Mouse (Mus musculus): ENCODE measurements around the gene Ube2e3.

Gene Ube2e3

DNA sequence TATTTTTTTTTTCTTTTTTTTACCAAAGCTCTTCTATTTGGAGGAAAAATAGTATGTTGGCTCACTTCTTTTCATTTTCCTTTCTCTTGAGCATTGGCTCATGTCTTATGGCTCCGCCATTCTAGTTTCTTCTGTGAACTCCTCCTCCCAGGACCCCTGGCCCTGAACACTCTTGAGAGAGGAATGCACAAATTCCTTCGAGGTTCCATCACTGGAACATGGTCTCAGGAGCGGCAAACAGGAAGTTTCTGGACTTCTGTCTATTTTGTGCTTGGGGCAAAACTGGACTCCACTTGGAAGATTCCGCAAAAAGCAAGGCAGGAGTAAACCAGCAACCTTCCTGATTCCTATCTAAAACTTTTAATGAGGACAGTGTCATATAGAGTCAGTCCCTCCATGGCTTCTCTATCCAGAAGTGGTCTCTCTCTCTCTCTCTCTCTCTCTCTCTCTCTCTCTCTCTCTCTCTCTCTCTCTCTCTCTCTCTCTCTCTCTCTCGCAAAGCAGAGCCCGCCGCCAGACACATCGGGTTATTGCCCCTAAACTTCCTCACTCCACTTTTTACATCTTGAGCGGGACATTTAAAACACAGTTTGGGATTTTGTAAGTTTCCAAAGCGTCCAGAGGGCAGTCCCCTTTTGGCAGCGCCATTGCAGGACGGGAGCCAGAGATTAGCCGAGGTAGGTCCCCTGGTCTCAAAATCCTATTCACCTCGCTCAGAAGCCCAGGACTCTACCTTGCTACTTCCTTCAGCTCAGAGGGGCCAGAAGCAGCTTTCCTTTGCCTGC is at the start of gene Ube2e3:
Gene Ube2e3, plus strand, starts transcription at position 399 of the 785 bp plus-strand sequence.
- no peak for DNase-seq

- DNase-seq: no peak
Observed at GRCm38 (mm10) chr2:78829887-78830286, 38.0 kb upstream of the Ube2e3 start.

DNA sequence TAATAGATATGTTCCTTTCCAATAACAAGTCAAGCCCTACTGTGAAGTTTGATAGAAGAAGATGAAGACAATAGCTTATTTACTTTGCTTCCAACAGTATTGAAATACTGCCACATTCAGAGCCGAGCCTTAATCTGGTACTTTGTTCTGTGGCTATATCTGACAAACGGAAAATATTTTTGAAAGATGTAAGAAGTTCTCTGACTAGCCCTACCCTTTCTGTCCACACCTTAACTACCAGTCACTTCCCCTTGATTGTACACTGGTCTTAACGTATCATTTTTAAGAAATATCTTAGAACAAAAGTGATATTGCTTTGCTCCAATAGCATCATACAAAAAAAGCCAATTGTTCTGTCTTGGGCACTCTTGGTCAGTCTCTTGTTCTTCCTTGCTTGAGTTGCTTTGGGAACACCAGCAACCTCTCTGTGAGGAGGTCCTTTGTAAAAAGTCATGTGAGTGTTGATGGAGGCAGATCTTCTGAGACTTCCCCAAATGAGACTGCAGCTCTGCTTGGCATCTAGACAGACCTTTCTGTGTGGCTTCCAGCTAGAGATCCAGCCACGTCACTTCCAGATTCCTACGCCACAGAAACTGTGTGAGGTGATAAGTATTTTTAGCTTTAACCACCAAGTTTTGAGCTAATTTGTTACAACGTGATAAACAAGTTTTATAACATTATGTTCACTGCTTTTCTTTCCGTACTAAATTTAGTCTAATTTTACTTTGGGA is 26.3 kb upstream of the Ube2e3 start:
- no peak for DNase-seq

DNA sequence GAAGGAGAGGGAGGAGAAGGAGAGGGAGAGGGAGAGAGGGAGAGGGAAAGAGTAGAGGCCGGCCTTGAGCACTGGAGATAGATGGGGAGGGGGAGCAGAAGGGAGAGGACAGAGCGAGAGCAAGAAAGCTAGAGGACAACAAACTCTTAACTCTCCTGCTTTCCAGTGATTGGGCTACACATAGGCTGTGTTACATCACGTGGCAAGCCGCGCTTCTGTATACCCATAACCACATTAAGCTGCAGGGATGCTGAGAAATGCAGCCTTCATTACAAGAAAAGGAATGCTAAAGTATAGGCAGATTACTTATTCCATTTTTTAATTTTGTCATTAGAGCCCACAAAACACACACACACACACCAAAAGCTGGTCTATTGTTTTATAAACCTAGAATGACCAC is 23.6 kb upstream of the Ube2e3 start:
- no peak for DNase-seq

- DNase-seq: no peak
Observed at GRCm38 (mm10) chr2:78845274-78845673, 22.6 kb upstream of the Ube2e3 start.

DNA sequence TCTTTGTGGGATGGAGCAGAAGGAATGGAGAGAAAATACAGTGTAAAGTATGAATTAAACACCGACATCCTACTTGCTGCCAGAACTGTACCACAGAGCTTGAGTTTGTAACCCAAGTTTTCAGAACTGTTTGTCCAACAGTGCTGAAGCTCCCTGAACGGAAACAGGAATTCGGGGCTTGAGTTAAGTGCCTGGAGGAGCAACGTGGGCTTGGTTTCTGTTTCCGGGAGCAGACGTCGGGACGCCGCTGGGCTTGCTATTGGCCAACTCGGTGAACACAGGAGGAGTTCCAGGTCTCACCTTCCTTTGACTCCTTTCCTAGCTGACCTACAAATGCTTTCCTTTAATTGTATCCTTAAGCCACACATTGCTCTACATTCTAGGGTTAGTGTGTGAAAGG is 22.2 kb upstream of the Ube2e3 start:
- no peak for DNase-seq

DNA sequence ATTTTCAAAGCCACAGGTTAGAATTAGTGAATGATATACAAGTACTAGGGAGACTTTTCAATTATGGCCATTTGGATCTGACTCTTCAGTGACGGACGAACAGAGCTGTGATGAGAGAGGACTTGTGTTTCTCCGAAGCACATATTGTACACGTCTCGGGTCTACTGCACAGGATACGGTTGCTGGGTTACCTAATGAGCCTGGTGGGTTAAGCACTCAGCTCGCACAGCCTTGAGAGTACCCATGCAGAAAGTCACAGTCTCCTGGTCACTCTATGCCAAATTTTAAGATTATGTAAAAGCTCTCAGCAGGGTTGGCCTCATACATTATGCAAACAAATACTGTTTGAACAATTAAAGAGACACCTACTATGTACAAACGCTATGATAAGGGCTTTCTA is 13.6 kb upstream of the Ube2e3 start:
- no peak for DNase-seq

- no peak for DNase-seq
Observed at GRCm38 (mm10) chr2:78858628-78859027, 9.3 kb upstream of the Ube2e3 start.

GRCm38 (mm10) chr2:78859266-78860087 is 8.4 kb upstream of the Ube2e3 start:
- no peak for DNase-seq

- DNase-seq: no peak
Observed at GRCm38 (mm10) chr2:78860088-78860372, 7.9 kb upstream of the Ube2e3 start.

DNA sequence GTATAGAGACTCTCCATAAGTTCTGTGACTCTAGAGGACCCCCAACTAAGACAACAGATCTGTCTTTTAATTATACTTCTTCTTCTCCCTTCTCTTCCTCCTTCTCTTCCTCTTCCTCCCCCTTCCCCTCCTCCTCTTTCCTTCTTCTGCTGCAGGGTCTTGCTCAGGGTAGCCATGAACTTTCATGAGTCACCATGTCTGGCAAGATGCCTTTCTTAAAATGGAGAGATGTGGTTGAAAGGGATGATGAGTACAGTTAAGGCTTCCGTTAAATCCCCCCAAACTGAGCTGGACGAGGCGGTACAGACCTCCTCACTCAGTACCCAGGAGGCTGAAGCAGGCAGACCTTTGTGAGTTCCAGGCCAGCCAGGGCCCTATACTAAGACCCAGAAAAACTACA is 3.8 kb upstream of the Ube2e3 start:
- no peak for DNase-seq

- no peak for DNase-seq
Observed at GRCm38 (mm10) chr2:78864866-78865265, 3.1 kb upstream of the Ube2e3 start.

- peak; percentile 74 for DNase-seq
Observed at GRCm38 (mm10) chr2:78868511-78868854, 559 bp downstream of the Ube2e3 start.

DNA sequence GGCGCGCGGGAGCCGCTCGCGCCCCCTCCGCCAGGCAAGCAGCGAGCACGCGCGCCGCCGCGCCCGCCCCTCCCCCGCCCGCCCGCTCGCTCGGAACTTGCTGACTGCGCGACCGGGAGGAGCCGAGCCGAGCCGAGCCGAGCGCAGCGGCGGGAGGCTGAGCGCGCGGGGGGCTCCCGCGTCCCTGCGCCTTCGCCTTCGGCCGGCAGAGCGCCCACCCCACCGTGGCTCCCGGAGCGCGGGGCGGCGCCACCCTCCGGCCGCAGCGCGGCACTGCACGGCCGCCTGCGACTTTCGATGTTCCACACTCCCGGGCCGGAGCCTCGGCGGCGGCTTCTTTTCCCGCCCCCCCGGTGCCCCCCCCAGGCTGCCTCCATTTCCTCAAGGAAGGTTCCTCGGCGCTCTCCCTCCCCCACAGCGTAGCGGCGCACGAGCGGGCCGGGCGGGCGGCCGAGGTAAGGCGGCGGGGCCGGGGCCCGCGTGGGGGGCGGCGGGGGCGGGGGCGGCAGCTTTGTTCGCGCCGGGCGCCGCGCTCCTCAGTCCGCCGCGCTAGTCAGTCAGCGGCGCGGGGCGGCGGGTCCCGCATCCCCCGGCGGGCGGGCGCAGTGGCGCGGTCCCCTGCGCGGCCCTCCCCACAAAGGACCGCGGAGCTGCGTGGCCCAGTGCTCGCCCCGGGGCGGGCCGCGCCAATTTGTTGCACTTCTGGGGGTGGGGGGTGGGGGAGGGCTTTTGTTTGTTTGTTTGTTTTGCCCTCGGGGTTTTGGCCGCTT is 1.2 kb downstream of the Ube2e3 start:
- peak; percentile 84 for DNase-seq

DNA sequence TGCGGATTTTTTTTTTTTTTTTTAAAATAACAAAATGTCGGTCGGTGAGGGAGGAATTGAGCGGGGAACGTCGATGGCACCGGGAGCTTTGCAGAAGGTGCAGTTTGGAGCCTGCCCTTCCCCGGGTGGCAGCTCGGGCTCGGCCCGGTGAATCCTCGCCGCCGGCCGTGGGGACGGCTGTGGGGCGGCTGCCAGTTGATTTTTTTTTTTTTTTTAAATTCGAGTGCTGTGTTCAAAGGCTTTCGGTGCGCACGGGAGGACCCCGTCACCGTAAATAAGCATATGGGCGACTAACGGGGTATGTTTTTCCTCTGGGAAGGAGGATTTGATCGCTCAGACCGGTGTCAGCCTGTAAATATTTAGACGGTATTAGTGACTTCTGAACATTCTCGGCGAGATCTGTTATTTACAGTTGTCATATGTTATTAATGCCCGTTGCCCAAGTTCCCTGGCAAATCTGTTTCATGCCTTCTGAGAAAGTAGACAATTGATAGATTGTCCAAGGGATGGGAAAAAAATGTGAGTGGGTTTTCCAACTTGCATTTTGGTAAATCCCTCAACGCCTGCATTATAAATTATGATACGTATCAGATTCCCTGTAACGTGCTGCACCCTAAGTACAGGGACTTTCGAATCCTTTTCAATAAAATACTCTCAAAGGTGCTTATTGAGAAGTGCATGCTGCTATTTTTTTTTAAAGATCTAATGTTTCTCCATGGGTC is 2.0 kb downstream of the Ube2e3 start:
- DNase-seq: peak; percentile 16

DNA sequence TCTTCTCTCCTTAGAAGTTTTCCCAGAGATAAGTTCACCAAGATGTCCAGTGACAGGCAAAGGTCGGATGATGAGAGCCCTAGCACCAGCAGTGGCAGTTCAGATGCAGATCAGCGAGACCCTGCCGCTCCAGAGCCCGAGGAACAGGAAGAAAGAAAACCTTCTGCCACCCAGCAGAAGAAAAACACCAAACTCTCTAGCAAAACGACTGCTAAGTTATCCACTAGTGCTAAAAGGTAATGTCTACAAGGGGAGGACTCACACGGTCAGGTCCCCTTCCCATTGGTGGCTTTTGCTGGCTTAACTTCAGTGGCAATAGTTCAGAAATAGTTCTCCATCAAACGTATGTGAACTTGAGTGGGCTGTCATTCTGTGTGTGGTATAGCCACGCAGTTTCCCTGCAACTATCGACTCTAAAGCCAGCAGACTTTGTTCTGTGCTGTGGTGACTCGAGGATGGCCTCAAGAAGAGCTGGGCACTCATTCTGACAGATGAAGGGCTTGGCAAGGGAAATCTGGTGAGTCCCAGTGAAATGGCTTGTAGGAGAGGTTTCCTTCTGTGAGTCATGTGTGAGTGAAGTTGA is 2.6 kb downstream of the Ube2e3 start:
- DNase-seq: no peak

GRCm38 (mm10) chr2:78871971-78872860 is 4.3 kb downstream of the Ube2e3 start:
- no peak for DNase-seq

DNA sequence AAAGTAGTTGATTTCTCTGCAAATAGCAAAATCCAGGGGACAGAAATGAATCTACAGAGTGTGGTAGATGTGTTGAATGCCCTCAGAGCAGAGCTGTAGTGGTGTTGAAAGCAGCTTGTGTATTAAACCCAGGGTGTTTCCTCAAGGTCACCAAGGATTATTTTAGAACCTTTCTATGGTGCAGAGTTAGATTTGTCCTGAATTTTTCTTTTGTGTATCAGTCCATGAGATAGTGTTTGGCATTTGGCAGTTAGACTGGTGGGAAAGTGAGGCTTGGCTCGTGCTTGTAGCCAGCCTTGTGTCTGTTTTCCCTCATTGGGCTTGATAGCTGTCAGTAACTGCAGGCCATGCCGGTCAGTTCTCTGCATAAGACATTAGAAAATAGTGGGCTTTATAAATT is 6.0 kb downstream of the Ube2e3 start:
- no peak for DNase-seq

GRCm38 (mm10) chr2:78876002-78876401 is 8.1 kb downstream of the Ube2e3 start:
- DNase-seq: no peak

DNA sequence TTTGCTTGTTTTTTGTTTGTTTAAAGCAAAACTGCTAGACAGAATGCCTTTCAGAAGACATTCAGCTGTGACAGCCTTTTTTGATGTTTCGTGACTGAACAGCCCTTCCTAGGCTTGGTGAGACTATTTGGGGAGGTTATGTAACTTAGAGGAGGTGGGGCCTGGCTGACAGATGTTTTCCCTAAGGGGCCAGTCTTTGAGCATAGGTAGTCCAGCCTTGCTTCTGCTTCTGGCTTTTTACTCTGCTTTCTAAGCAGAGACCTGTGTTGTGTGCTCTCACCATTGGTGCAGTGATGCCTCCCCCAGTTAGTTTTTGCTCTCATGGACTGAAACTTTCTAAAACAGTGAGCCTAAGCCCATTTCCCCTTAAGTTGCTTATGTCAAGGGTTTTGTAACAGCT is 14.1 kb downstream of the Ube2e3 start:
- DNase-seq: no peak

Data from right cerebral cortex, postnatal 14 days (tissue).